Mouse (Mus musculus) hindbrain, embryonic 11.5 days (tissue): ENCODE measurements at regions not wholly inside any gene's neighbourhood (a gene's known extent, or its start where the extent isn't known, plus 50 kb on each side); places are given as distances from the start of the nearest gene placed in this dataset.

ENCODE experiments used
- ATAC-seq: fragments of 200-750 bp; cut with Nextera tagmentation; 2 replicates; pipeline ENCODE4 v1.8.0; 2017; ENCODE audit warnings: mild to moderate bottlenecking, moderate TSS enrichment, moderate library complexity; ENCODE audit not compliant: low FRiP score
- DNase-seq: peaks from one replicate; pipeline ENCODE4 v3.0.0-alpha.2; 2015; ENCODE audit warnings: low spot score
- H3K27ac ChIP-seq: fragments of 300-500 bp; sonication (generic); 2 replicates; pipeline ENCODE4 v1.5.1; 2014; ENCODE audit warnings: mild to moderate bottlenecking, low read depth, low read length
- H3K27me3 ChIP-seq: fragments of 300-500 bp; sonication (generic); 2 replicates; pipeline ENCODE4 v1.6.1; 2014; ENCODE audit warnings: mild to moderate bottlenecking, low read length, moderate library complexity, mixed read lengths; ENCODE audit not compliant: control insufficient read depth, insufficient read depth
- H3K36me3 ChIP-seq: fragments of 300-500 bp; sonication (generic); 2 replicates; pipeline ENCODE4 v1.6.1; 2014; ENCODE audit warnings: mild to moderate bottlenecking, low read length, moderate library complexity, mixed read lengths; ENCODE audit not compliant: control insufficient read depth, insufficient read depth
- H3K4me1 ChIP-seq: fragments of 300-500 bp; sonication (generic); replicated peaks from 2 replicates; pipeline ENCODE4 v1.6.1; 2014; ENCODE audit warnings: low read length, mixed read lengths; ENCODE audit not compliant: control insufficient read depth, insufficient read depth
- H3K4me2 ChIP-seq: fragments of 300-500 bp; sonication (generic); replicated peaks from 2 replicates; pipeline ENCODE4 v1.6.1; 2014; ENCODE audit warnings: mild to moderate bottlenecking, low read depth, low read length
- H3K4me3 ChIP-seq: fragments of 300-500 bp; sonication (generic); 2 replicates; pipeline ENCODE4 v1.5.1; 2014; ENCODE audit warnings: low read depth, low read length
- H3K9ac ChIP-seq: fragments of 300-500 bp; sonication (generic); 2 replicates; pipeline ENCODE4 v1.6.1; 2014; ENCODE audit warnings: low read depth, low read length
- H3K9me3 ChIP-seq: fragments of 300-500 bp; sonication (generic); 2 replicates; pipeline ENCODE4 v1.6.1; 2016; ENCODE audit warnings: low read length; ENCODE audit not compliant: control insufficient read depth
- WGBS: fragments of 180-500 bp; shearing (Covaris S2); extraction: QIAGEN DNeasy Blood & Tissue Kit; methylation state at CpG from one replicate; pipeline ENCODE4 v1.1.7; 2014; 5-methylcytosine and 5-hydroxymethylcytosine counted together

DNA sequence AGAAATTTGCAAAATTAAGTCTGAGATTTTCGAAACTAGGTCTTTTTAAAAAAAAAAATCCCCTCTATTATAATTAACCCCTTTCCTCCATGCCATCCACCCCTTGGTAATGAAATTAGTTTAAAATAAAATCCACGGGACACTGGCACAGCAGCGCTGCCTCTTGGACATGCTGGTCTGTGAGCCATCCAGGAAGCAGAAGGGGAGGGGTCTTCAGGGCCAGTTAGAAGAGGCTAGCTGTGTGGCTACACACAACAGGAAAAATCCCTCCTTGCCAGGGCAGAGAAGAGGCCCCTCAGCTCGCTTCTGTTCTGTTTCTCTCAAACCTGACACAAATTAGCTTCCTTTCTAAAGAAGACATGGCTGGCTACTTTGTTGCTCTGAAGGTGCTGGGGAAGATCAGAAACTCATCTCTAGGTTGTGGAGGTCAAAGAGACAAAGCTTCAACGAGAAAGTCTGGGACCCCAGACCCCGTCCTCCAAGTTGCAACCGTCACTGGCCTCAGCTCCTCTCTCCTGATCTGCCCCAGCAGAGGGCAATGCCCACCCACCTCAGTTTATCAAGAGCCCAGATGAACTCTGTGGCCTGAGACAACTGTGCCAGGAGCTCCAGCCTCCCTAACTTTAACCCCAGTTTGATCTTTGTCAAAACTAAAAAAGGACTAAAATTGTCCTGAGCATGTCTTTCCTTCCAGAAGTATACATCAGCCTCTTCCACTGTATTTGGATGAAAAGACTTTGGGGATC, 85.0 kb upstream of the Lgalsl start:
- Histone ChIP-seq H3K27ac (0 out of 2 replicates have a peak overlapping the region, but pooled peaks have one; percentile 20), H3K4me2 (no peak overlapping the region), H3K4me1 (no peaks in the 10 kb centered on the region), H3K9ac (no peak overlapping the region), H3K9me3 (no peaks in the 10 kb centered on the region), H3K27me3 (no peaks in the 10 kb centered on the region), H3K36me3 (no peaks in the 10 kb centered on the region), H3K4me3 (no peak overlapping the region)
- WGBS = 57% methylated on average over 7 of the region's 7 CpGs
- no peak for ATAC-seq
- no peak for DNase-seq

DNA sequence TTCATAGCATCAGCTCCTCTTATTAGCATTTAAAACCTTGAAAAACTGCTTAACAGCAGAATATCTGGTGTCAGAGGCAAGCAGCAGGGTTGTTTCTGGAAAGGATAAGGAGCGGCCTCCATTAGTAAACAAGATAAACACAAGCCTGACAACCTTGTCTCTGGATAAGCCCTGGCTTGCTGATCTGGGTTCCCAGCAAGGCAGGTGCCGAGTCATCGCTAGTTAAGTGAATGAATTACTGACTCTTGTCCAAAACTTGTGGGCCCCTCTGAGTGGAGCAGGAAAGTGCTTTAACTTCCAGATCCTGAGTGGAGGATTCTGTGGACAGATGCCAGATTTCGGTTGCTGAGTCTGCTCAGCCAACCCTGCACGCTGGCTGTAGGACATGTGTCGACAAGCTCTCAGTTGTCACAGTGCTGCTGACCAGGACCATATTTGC, 85.6 kb upstream of the Lgalsl start:
- WGBS = 84% methylated on average over 6 of the region's 6 CpGs
- Histone ChIP-seq H3K4me2 (no peak overlapping the region), H3K4me1 (no peaks in the 10 kb centered on the region), H3K9me3 (no peaks in the 10 kb centered on the region), H3K9ac (no peak overlapping the region), H3K4me3 (no peak overlapping the region), H3K27me3 (no peaks in the 10 kb centered on the region), H3K36me3 (no peaks in the 10 kb centered on the region), H3K27ac (no peak overlapping the region)
- no peak for ATAC-seq
- no peak for DNase-seq

DNA sequence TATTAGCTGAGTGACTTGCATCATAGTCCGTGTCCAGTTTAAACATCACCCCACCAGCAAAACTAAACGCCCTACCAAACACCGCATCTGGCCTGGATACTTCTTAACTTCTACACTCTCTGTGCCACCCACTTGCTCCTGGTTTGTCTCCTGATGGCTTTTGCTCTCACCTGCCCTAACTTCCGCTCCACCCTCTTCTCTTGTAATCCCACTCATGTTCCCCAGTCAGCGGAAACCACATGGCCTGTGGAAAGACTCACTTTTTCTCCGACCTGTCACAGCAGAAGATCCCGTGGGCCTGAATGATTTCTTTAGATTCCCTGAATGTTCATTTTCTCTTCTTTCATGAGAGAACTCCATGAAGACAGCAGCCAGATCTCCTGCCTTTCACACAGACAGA, 86.1 kb upstream of the Lgalsl start:
- H3K4me2 ChIP-seq = no peak overlapping the region
- no peak overlapping the region for H3K4me3 ChIP-seq
- no peaks in the 10 kb centered on the region for H3K9me3 ChIP-seq
- ATAC-seq (no peak), DNase-seq (no peak)
- H3K9ac ChIP-seq = no peak overlapping the region
- 91% methylated on average over 7 of the region's 7 CpGs for WGBS
- no peaks in the 10 kb centered on the region for H3K27me3 ChIP-seq
- no peaks in the 10 kb centered on the region for H3K4me1 ChIP-seq
- no peaks in the 10 kb centered on the region for H3K36me3 ChIP-seq
- H3K27ac ChIP-seq = no peak overlapping the region

DNA sequence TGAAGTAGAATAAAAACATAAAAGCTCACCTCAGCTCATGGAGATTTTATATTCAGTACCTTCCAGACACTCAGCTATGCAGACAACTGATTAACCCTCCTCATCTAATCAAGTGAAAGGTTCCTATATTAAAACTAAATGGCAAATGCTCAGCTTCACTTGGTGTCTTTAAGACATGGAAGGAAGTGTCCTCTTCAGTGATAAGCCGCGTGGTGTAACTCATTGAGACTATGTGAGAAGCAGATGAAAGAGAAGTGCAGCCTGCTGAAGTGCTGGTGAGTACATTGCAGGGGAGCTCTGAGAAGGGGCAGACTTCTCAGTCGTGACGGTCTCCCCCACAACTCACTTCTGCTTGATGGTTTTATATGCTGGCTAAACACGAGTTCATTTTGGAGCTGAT, 86.6 kb upstream of the Lgalsl start:
- no peak overlapping the region for H3K4me3 ChIP-seq
- H3K4me2 ChIP-seq = no peak overlapping the region
- H3K9ac ChIP-seq = no peak overlapping the region
- WGBS = 77% methylated on average over 5 of the region's 5 CpGs
- DNase-seq = no peak
- ATAC-seq = no peak
- no peaks in the 10 kb centered on the region for H3K9me3 ChIP-seq
- H3K36me3 ChIP-seq = no peaks in the 10 kb centered on the region
- H3K27me3 ChIP-seq = no peaks in the 10 kb centered on the region
- no peak overlapping the region for H3K27ac ChIP-seq
- H3K4me1 ChIP-seq = no peaks in the 10 kb centered on the region

DNA sequence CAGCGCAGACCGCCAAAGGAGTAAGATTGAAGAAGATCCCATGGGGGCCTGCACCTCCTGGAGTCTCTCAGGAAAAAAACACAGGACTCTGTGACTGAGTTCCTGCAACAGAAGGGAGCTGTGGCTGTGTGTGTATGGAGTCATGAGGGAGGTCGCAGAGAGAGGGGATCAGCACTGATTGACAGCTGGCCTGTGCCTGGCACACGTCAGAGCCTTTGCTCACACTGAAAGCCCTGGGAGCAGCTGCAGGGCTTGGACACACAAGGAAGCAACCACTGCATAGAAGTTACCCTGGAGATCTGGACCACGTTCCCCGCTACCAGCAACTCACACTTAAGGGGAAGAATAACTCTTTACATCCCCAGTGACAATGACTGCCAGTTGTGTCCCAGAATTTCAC, 92.3 kb upstream of the Lgalsl start:
- Histone ChIP-seq H3K4me3 (no peak overlapping the region), H3K9me3 (no peaks in the 10 kb centered on the region), H3K4me2 (no peak overlapping the region), H3K4me1 (no peaks in the 10 kb centered on the region; the same call in 1 of the 2 replicates), H3K36me3 (no peaks in the 10 kb centered on the region), H3K27me3 (no peaks in the 10 kb centered on the region), H3K9ac (no peak overlapping the region), H3K27ac (no peak overlapping the region)
- 35% methylated on average over 6 of the region's 6 CpGs for WGBS
- ATAC-seq (peak; percentile 86), DNase-seq (peak; percentile 50)

DNA sequence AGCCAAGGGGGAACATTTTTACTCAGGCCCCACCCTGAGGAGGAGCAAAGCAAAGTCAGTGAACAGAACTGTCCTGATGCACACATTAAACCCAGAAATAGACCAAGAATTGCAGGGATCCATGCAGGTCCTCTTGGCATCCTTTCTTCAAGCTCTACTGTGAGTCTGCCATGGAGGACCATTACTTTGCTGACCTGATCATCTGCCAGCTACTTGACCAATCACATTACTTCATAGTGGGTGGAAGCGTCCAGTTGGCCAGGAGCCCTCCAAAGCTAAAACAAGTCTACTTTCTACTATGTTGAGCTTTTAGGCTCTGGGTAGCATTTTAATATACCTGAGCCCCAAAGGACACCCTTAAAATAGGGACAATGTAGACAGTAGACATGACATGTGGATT, 98.6 kb upstream of the Lgalsl start:
- no peak overlapping the region for H3K4me3 ChIP-seq
- DNase-seq (no peak), ATAC-seq (no peak)
- H3K4me2 ChIP-seq = no peak overlapping the region
- H3K9me3 ChIP-seq = no peaks in the 10 kb centered on the region
- no peak overlapping the region for H3K27ac ChIP-seq
- WGBS = 83% methylated on average over 1 of the region's 1 CpGs
- no peaks in the 10 kb centered on the region for H3K36me3 ChIP-seq
- H3K9ac ChIP-seq = no peak overlapping the region
- no peaks in the 10 kb centered on the region for H3K4me1 ChIP-seq
- H3K27me3 ChIP-seq = no peaks in the 10 kb centered on the region

DNA sequence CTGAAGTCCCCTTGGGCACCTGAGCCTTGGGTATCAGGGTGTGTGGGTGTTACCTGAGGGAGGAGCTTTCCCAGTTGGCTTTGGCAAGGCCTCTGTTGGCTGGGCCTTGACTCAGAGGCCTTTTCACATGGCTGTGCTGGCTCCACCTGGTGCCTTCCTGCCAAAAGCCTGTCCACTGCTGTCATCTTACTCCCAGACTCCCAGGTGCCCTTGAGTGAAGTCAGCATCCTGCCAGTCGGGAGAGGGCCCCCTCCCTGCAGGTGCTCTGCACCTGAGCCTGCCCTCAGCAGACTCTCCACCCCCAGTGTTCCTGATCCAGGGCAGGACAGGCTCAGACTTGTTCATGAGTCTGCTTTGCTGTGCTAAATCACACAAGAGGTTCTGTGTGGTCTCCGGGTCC, 99.2 kb upstream of the Lgalsl start:
- Histone ChIP-seq H3K4me3 (no peak overlapping the region), H3K27ac (no peak overlapping the region), H3K4me2 (no peak overlapping the region), H3K9ac (no peak overlapping the region), H3K9me3 (no peaks in the 10 kb centered on the region), H3K36me3 (no peaks in the 10 kb centered on the region), H3K27me3 (no peaks in the 10 kb centered on the region), H3K4me1 (no peaks in the 10 kb centered on the region)
- ATAC-seq (no peak), DNase-seq (no peak)
- WGBS = 64% methylated on average over 2 of the region's 2 CpGs

DNA sequence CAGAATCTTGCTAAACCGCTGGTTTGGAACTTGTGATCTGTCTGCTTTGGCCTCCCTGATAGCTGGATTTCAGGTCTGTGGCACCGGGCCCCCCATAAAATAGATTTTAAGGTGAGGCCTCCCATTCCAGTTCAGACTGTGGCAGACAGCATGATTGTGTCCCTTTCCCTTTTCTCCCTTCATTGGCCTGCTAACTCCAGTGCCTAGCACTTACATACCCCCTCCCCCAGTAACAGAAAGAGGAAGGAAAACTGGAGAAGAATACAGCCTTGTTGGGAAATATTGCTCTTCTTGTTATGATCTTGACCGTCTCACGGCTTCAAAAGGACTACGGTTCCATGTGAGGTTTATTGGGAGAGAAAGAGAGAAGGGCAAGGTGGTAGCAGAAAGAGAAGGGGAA, 99.7 kb upstream of the Lgalsl start:
- DNase-seq = no peak
- ATAC-seq = no peak
- no peaks in the 10 kb centered on the region for H3K36me3 ChIP-seq
- H3K4me1 ChIP-seq = no peaks in the 10 kb centered on the region
- no peak overlapping the region for H3K27ac ChIP-seq
- no peak overlapping the region for H3K4me2 ChIP-seq
- no peaks in the 10 kb centered on the region for H3K27me3 ChIP-seq
- H3K9me3 ChIP-seq = no peaks in the 10 kb centered on the region
- H3K4me3 ChIP-seq = no peak overlapping the region
- H3K9ac ChIP-seq = no peak overlapping the region
- WGBS = 88% methylated on average over 5 of the region's 5 CpGs

DNA sequence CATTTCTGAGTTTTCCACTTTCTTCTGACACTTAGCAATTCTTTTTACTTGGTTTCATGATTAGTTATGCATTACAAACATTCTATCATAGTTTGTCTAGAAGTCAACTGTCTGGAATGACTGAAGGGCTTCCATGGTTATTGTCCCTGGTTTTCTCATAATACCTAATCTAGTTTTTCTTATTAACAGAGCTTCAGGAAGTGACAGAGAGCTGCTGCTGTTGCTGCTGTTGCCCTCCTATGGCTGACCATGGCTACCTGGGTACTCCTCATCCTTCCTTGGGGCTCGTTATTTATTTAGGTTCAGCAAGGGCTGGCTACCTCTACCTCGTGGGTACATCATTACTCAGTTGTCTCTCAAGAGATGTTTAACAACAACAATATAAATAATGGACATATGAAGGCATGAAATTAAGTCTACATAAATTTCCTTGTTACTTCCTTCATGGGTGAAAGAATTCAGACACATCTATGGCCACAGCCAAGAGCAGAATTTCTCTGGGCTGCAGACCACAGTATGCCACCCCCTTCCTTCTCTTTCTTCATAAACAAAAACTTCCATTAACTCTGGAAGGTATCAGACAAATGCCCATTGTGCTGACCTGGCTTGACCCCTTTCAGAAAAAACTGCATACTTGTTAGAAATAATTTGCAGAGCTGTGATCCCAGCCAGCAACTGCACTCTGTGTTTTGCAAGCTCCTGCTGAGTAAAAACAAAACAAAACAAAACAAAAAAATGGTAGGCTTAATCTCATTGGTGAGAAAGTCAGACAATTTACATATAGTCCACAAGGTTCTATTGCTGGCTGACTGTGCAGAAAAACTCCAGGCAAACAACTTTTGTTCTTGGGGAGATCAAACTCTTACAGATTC, 103.6 kb upstream of the Lgalsl start:
- ATAC-seq (no peak), DNase-seq (no peak)
- 51% methylated on average over 2 of the region's 2 CpGs for WGBS
- Histone ChIP-seq H3K36me3 (no peaks in the 10 kb centered on the region), H3K9me3 (no peaks in the 10 kb centered on the region), H3K4me3 (no peak overlapping the region), H3K4me2 (no peak overlapping the region), H3K9ac (no peak overlapping the region), H3K27ac (no peak overlapping the region), H3K27me3 (no peaks in the 10 kb centered on the region), H3K4me1 (no peaks in the 10 kb centered on the region)
